Mouse (Mus musculus) kidney, adult 11 months (tissue): ENCODE measurements around the gene Mat2b.
"Not testable (repeated sequence)": the region's sequence is repeated elsewhere in the genome, so short reads cannot be mapped to it uniquely, and the experiment has no call there.

ENCODE experiments used
- DNase-seq: peaks from one replicate; pipeline ENCODE4 v3.0.0; 2022

The Mat2b gene

DNA sequence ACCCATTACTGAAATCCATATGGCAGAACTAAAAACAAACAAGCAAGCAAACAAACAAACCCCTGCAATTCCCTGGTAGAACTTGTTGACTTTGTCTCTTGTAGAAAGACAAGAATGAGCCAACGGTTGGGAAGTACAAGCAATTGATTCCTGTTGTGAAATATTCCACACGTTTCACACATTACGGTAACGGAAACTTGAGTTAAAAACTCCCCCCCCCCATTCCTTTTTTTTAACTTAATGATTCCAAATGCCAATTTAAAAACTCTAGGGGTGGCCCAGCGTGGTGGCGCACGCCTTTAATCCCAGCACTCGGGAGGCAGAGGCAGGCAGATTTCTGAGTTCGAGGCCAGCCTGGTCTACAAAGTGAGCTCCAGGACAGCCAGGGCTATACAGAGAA is at the start of gene Mat2b:
Gene Mat2b, minus strand, starts transcription at position 101 of the 400 bp plus-strand sequence.
- no peak for DNase-seq

DNA sequence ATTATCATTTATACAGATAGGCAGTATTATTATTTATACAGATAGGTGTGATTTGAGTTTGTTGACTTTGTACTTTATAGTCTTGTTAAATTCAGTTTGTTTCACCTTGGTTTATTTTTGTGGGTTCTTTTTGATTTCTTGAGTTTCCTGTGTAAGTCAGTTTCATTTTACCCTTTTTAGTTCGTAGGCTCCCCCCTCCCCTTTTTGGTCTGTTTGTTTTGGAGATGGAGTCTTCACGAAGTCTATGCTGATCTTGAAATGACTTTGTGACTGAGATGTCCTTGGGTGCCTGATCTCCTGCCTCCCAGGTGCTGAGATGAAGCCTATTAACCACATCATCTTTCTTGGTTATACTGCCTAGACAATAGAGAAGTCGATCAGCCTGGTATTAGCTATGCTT is 49.3 kb upstream of the Mat2b start:
- no peak for DNase-seq

DNA sequence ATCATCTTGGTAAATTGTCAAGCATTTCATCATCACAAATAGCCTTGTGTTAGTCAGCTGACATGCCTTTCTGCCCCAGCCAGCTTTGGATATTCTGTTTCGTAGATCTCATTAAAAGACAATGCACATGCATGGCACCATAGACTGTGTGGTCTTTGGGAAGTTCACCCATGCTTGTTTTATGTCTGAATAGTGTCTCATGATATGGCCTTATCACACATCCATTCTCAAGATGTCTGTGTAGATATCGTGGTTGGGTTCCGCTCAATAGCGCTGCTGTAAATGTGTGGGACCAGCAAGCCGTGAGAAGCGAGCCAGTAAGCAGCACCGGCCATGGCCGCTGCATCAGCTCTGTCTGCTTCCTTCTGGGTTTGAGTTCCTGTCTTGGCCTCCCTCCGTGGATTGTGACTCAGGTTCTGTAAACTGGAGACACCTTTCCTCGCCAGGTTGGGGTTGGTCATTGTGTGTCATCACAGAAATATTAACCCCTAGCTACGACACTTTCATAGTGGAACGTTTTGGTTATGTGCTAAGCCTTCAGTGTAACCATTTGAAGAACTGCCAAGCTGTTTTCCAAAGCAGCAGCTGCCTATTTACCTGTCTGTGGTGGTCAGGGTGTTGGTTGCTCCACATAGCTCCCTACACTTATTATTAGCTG is 46.7 kb upstream of the Mat2b start:
- DNase-seq, result no peak

DNA sequence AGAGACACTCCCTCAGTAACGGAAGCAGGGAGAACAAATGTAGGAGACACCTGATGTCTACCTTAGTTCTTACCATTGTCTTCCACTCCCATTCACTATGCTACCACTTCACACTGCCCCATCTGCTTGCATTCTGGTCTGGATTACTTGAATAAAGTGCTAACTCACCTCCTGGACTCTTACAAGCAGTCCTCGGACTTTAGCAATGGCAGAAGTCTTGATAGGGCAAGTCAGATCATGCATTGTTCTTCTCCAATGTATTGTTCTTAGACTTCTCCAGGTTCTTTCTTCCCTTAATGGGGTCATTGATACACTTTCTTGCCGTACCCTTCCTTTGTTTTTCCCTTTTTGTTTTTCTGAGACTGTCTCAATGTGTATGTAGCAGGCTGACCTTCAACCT is 42.4 kb upstream of the Mat2b start:
- DNase-seq, result no peak

DNA sequence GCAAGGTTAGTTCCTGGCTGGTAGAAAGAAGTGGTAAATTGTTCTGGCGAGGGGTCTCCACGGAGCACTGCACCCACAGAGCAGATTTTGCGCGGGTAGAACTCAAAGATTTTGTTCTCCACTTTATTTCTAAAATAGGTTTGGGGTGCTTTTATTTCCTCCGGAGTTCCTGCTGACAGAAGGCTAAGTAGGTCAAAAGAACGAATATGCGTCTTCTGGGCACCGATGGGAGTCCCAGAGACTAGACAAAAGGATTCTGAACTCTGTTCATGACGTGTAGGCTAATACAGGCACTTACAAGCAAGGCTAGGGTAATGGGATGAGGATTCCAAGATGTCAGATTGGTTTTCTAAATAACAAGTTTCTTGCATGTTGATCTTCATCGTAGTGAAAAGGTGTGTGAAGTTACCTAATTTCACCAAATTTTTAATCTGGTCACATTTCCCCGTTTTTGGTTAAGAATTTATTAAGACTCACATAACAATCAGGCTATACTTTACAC is 39.3 kb upstream of the Mat2b start:
- no peak for DNase-seq

DNA sequence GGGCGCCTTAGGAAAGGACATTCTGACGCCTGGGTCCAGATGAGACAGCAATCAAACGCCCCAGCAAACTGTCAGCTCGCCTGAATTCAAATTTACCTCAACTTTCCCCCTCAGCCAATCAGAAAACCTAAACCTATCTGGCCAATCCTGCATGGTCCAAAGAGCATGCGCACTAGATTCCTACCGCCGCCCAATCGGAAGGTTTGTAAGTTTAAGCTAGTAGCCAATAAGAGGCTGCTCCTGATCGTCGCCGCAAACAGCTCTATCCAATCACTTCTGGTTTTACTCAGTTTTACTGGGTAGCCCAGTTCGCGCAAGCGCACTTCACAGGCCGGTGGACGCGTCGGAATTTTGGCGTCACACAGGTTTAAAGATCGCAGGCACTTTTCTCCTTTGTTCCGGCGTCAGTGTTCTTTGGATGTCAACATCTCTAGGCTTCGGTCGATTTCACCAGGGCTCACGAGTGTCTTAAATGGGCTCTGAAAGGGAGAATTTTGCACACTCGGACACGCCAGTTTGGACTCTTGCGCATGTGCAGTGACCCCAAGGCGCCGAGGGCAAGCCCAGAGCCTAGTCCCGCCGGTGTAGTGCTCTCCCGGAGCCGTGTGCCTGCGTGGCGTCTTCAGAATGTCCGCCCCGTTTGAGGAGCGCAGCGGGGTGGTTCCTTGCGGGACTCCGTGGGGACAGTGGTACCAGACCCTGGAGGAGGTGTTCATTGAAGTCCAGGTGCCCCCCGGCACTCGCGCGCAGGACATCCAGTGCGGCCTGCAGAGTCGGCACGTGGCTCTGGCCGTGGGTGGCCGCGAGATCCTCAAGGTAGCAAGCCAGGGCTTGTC is 38.6 kb upstream of the Mat2b start, which contains the start of the genes Hmmr and Nudcd2:
Gene Hmmr, minus strand, starts transcription at position 84 of the 836 bp plus-strand sequence.
Gene Nudcd2, plus strand, starts transcription at position 329 of the 836 bp plus-strand sequence.
- DNase-seq, result peak; percentile 97

DNA sequence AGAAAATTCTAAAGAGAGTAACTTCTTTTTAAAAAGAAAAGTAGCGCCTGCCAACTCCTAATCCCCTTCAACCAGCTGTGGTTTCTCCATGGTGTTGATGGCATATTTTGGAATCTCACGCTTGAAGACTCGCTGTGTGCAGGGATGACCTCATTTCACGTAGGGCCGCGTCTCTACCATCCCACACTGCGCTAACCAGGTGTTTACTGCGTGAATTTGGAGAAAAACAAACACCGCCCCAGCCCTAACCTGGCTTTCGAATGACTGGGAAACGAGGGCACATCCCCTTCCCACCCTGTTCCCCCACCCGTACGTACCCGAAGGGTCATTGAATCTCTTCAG is 38.0 kb upstream of the Mat2b start:
- DNase-seq, result no peak

DNA sequence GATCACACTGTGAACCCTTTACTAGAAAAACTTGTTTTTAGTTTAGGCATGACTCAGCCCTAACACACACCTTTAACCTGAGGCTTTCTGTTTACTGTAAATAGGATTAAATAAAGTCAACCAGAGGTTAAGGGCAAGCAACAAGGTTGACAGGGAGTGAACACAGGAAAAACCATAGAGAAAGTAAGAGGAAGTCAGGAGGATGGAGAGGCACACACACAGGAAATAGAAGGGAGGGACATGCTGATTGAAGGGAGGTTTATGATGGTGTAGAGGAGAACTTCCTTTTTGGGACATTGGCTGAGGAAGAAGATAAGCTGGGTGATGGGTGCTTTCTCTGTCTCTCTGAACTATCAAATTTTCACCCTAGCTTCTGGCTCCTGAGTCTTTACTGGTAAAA is 23.3 kb upstream of the Mat2b start:
- DNase-seq, result no peak

DNA sequence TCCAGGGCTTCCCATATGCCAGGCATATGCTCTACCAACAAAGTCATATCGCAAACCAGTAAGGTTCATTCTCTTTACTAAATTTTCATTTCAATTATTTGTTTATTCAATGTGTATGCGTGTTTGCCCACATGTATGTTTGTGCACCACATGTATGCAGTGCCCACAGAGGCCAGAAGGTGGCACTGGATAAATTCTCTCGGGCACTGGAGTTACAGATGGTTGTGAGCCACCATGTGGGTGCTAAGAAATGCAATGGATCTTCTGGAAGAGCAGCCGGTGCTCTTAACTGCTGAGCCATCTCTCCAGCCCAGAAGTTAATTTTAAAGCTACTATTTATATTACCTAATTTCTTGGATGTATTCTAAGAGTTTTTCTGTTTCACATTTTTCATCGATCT is 20.5 kb upstream of the Mat2b start:
- DNase-seq, result no peak

DNA sequence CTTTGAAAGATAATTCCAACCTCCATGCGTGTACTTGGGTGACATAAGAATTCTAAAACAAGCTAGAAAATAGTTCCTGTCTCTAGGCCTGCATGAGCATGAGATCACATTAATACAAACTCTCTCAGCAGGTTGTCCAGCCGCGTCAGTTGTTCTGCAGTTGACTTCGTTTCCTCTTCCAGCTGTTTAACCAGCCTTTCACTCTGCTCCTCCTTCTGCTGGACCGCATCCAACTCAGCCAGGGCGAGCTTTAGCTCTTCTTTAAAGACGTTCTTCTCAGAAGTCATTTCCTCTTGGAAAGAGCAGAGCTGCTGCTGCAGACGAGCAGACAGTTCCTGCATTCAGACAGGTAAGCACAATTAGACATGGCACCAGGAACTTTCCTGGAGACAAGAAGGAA is 18.9 kb upstream of the Mat2b start:
- no peak for DNase-seq

DNA sequence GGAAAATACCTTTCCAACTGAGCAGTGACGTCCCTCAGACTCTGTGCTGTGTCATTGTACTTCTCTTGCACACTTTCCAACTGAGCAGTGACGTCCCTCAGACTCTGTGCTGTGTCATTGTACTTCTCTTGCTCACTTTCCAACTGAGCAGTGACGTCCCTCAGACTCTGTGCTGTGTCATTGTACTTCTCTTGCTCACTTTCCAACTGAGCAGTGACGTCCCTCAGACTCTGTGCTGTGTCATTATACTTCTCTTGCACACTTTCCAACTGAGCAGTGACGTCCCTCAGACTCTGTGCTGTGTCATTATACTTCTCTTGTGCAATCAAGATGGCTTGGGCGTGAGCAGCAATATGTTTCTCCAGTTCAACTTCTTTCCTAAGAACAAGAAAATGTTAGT is 14.9 kb upstream of the Mat2b start:
- DNase-seq, result not testable (repeated sequence)

DNA sequence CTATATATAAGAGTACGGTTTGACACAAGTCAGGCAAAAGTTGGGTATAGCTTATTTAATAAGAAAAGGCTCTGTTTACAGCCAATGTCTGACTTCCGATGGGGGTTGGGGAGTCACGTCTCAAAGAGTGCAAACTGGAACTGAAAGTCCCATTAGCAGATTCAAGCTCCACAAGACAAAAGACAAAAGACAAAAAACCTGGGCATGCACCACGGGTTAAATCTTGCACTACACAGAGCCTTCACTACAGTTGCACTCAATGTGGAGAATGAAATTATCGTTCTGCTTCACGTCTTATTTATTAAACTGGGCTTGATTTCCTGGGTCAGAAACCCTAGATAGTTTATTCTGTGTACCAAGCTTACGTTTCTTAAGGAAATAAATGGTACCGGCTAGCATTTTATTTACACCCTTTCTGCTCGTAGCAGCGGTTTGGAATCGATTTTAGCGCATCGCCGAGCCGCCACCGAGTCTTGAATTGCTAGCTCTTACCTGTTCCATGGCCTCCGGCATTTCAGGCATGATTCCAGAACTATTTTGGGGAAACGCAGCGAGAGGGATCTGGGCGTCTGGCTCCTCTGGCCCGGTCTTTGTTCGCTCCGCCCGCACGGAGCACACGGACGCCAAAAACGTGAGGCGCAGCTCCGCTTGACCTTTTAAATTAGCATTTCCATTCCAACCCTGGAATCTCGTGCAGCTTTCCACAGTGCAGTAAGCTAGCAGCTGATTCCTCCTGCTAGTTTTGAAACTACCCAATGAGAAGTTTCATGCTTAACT is 504 bp downstream of the Mat2b start:
- peak; percentile 84 for DNase-seq

DNA sequence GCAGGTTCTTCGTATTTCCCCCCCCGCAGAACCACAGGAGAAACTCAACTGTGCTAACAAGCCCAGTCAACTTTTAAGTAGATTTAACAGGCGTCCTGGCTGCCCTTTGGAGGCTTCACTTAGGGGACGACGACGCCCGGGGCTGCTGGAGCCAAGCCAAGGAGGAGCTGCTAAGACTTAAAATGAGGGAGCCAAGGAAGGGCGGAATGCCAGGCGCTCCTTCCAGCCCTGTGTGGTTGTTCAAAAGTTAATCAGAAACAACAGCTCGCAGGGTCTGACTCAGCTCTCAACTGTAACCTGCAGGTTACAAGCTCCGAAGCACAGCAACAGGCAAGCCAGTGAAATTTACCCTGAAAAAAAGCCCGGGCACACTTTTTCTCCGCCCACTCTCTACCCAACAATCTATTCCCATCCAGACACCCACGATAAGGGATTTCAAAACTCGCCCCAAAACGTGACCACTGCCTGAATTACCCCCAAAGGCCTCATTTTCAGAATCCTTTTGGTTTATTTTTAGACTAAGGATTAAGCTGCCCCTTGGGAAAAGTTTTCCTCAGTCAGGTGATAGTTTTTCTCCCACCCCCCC is 1.5 kb downstream of the Mat2b start:
- peak; percentile 95 for DNase-seq

DNA sequence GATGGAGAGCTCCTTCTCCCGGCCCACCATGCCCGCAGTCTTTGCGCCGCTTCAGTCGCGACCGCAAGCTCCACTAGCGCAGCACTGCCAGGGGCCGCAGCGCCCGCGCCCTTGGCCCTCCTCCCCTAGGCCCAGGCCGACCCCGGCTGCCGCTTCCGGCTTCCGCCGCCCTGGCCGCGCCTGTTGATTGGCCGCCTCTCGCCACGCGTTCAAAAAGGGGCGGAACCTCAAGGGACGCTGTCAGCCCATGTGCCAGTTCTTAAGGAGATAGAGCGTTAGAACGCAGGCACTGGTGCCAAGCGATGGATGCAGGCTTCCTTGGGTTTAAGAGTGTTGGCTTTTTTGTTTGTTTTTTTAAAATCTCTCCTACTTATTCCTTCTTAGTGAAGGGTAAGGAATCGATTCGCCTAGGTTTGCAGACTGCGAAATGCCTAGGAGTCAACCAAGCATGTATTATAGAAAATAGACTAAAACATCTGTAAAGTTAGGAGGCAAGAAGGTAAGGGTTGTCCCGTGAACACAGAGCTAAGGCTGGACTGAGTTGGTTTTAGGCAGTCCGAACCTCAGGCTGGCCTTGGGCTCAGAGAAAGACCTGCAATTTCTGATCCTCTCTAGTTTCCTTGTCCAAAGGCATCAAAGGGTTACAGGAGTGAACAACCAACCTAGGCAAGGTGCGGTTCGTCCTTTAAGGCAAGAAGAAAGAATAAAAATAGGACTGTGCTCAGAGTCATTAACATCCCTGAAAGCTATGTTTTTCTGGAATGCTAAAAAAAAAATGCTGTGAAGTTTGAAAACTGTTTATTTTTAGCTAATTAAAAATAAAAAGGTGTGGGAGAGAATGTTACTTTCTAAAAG is 2.3 kb downstream of the Mat2b start:
- DNase-seq, result peak; percentile 95

DNA sequence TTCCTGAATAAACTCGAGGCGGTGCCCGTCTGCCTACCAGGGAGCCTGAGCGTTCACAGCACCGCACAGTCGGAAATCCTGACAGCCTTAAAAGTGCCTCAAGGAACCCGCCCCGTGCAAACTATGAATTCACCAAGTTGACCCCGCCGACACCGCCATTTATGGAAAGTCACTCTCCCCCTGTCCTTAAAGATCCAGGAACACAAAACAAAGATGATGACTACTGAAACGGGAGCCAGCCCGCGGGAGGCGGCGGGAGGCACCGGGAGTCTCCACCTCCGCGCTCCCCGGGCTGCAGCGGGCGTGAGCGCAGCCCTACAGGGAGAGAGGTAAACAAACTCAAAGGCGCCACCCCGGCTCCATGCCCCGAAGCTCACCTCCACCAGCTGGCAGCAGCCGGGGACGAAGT is 2.9 kb downstream of the Mat2b start:
- no peak for DNase-seq

DNA sequence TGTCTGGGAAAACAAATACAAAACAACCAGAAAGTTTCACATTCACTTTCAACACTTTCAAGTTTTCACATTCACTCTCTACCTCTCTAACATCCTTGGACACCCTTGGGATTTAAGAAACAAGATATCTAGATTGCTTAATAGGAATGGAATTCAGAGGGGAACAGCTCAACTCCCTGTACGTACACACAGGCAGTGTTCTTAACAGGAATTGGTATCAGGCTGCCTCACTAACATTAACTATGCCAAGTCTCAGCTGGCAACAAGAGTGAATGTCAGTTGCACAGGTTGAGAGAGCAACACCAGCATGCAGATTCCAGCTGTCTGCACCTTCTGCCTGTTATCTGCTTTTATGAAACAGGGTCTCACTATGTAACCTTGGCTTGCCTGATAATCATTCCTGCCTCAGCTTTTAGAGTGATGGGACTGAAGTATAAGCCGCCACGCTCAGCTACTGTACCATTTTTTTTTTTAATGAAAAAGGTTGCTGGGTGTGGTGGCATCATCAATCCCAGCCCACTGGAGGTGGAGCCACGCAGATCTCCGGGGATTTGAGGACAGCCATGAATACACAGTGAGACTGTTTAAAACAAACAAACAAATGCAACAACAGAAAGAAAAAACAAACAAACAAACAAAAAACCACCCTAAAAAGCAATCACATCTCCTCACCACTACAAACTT is 4.4 kb downstream of the Mat2b start:
- no peak for DNase-seq

DNA sequence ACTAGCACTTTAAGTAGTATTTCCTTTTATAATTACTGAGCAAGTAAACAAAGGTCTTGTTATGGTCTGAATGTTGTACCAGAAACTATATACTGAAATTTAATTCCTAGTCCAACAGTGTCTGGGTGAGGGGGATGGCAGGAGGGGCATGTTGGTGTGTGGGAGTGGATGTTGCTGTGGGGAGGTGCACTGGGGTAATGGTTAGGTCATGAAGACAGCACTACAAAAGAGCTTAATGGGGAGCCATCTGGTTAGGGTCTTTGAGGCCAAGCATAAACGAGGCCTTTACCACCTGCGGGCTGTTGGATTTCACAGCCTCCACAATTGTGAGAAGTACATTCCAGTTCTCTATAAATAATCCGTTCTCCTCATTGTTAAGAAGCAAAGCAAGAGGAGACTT is 11.7 kb downstream of the Mat2b start:
- no peak for DNase-seq

DNA sequence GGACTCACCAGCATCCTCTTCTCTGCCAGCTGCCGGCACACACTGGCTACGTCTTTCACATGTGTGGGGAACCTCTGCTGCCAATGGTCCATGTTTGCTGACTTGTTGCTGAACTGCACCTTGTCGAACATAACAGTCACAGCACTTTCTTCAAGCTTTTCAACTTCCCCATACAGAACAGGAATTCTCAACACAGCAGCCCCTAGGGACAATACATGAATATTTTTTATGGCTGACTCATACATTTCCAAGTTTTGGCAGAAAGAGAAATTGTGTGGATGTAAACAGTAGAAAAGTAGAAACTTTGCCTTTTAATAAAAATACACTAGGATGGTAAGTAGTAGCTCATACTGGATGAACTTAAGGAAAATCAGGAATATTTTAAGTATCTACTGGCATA is 12.5 kb downstream of the Mat2b start:
- DNase-seq, result no peak

DNA sequence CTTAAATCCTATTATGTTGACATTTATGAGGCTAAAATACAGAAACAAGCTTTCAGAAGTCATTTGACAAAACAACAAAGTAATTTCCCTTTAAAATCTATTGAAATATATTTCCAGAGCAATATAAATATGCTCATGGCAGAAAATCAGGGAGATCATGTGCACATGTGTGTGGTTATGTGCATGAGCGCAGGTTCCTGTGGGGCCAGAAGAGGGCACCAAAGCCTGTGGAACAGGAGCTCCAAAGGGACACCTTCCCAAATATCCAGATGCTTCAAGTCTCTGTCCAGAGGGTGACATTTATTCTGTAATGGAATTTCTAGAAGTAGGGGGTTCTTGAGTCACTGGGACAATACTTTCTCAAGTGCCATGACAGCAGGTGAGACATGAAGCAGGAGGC is 17.8 kb downstream of the Mat2b start:
- DNase-seq, result no peak

DNA sequence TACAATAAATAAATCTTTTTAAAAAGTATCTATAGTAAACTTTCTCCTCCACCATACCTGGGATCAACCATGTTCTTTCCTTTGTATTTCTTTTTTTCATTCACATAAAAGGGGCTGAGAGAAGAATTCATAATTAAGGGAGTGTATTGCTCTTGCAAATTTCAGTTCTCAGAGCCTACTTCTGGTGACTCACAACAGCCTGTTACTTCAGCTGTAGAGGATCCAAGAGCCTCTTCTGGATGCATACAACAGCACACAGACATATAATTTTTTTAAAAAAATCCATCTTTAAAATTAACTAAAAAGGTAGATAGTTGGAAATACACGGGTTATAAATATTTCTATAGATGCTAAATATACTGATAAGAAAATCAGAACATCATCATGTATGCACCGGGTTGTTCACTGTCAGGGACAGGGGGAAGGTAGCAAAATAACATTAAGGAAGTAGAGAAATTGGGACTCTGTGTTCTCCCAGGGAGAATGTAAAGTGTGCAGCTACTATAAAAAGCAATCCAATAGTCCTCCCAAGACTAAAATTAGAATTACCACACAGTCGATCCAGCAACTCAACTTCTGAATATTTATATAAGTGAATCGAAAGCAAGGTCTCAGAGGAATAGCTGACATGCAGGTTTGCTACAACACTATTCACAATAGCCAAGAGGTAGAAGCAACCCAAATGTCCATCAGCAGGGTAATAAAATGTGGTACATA is 19.8 kb downstream of the Mat2b start:
- no peak for DNase-seq
